Mouse (Mus musculus): ENCODE measurements around the gene Anxa5. TPM values are rescaled to one million over a fixed set of nuclear protein-coding genes. Genes with fewer than 3 reads are reported as not detected.

Gene Anxa5
- polyA plus RNA-seq, 1 experiment from 2014 or later: 291 TPM

DNA sequence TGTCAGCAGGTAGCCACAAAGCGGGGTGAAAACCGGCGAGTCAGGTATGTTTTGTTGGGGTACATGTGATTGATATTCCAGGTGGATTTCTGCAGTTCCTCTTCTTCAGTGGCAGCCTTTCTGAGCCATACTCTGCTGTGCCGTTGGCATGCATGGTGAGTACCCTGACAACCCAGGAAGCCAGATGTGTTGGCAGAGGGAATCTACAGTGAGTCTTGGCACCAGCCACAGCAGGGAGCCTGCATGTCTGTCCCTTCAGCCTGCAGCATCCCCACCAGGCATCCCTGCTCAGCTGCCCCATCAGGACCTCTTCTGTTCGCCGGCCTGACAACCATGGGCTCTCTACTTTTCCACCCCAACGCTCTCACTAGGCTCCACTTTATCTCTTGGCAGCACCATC, 25.9 kb upstream of the Anxa5 start:
- Histone ChIP-seq H3K36me3 (ENCODE audit: control insufficient read depth, insufficient read depth, low read length) (no peaks in the 10 kb centered on the region), H3K4me3 (ENCODE audit: low read length) (no peak overlapping the region), H3K4me2 (ENCODE audit: low read depth, low read length) (no peak overlapping the region), H3K27ac (ENCODE audit: low read length) (no peak overlapping the region), H3K27me3 (replicated peaks; ENCODE audit: control insufficient read depth, insufficient read depth, low read length) (no peaks in the 10 kb centered on the region), H3K4me1 (ENCODE audit: control insufficient read depth, insufficient read depth, low read length) (0 out of 2 replicates have a peak, but pooled peaks cover 2% of the 10 kb centered on the region), H3K9ac (ENCODE audit: low read depth, low read length) (no peak overlapping the region), H3K9me3 (ENCODE audit: control insufficient read depth, low read length) (no peaks in the 10 kb centered on the region)
- WGBS: 76% methylated on average over 7 of the region's 7 CpGs
- no peak for ATAC-seq

DNA sequence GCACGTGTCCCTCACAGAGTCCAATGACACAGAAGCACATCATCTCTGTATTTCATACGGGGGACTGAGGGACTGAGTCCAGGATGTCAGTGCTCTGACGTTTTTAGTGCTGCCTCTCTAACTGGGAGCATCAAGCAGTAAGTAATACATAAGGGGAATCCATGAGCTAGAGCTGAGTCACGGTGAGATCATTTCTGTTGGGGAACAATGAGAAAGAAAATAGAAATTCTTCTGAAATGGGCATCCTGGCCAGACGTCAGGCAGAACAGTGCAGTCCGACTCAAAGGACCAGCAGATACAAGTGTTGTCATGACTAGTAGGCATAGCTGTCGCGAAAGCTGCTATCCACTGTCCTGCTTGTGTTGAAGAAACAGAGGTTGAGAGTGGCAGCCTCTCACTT, 25.3 kb upstream of the Anxa5 start:
- H3K4me2 ChIP-seq (ENCODE audit: low read depth, low read length): no peak overlapping the region
- H3K27me3 ChIP-seq (replicated peaks; ENCODE audit: control insufficient read depth, insufficient read depth, low read length): no peaks in the 10 kb centered on the region
- H3K9me3 ChIP-seq (ENCODE audit: control insufficient read depth, low read length): no peaks in the 10 kb centered on the region
- H3K4me1 ChIP-seq (ENCODE audit: control insufficient read depth, insufficient read depth, low read length): 0 out of 2 replicates have a peak, but pooled peaks cover 2% of the 10 kb centered on the region
- no peak overlapping the region for H3K9ac ChIP-seq (ENCODE audit: low read depth, low read length)
- H3K27ac ChIP-seq (ENCODE audit: low read length): no peak overlapping the region
- ATAC-seq: no peak
- H3K4me3 ChIP-seq (ENCODE audit: low read length): no peak overlapping the region
- no peaks in the 10 kb centered on the region for H3K36me3 ChIP-seq (ENCODE audit: control insufficient read depth, insufficient read depth, low read length)
- 83% methylated on average over 8 of the region's 8 CpGs for WGBS

DNA sequence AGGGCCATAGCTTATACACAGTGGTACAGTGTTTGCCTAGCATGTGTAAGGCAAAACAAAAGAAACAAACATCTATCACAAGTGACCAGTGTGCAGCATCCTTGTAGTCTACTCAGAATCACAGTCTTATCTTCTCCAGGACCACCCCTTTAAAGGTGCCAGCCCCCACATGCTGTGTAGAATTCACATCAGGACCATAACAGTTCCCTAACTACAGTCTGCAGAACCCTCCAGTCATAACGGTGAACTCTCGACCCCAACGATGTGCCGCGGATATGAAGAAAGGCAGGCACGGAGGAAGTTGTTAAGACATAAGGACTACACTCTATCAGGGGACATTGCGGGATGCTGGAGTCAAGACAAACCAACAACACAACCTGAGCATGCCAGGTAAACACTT, 23.7 kb upstream of the Anxa5 start:
- H3K4me3 ChIP-seq (ENCODE audit: low read length): no peak overlapping the region
- no peak overlapping the region for H3K4me2 ChIP-seq (ENCODE audit: low read depth, low read length)
- no peaks in the 10 kb centered on the region for H3K27me3 ChIP-seq (replicated peaks; ENCODE audit: control insufficient read depth, insufficient read depth, low read length)
- no peak for ATAC-seq
- H3K27ac ChIP-seq (ENCODE audit: low read length): no peak overlapping the region
- WGBS: 85% methylated on average over 7 of the region's 7 CpGs
- H3K4me1 ChIP-seq (ENCODE audit: control insufficient read depth, insufficient read depth, low read length): 0 out of 2 replicates have a peak, but pooled peaks cover 2% of the 10 kb centered on the region
- H3K36me3 ChIP-seq (ENCODE audit: control insufficient read depth, insufficient read depth, low read length): no peaks in the 10 kb centered on the region
- H3K9me3 ChIP-seq (ENCODE audit: control insufficient read depth, low read length): no peaks in the 10 kb centered on the region
- no peak overlapping the region for H3K9ac ChIP-seq (ENCODE audit: low read depth, low read length)

DNA sequence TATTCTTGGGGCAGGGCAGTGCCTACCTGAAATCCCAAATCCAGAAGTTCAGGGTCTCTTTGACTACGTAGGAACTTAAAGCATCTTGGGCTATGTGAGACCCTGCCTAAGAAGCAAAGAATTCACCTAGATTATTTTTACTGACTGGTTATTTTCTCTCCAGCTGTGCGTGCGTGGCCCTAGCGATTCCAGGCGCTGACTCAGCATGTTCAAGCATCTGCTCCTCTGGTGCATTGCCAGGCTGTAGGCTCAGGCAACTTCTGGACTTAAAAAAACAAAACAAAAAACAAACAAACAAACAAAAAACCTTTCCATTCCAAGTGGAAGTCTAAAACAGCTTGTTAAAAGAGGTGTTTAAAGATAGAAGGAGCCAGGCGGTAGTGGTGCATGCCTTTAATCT, 22.5 kb upstream of the Anxa5 start:
- WGBS: 87% methylated on average over 6 of the region's 6 CpGs
- no peak for ATAC-seq
- no peaks in the 10 kb centered on the region for H3K9me3 ChIP-seq (ENCODE audit: control insufficient read depth, low read length)
- 0 out of 2 replicates have a peak, but pooled peaks cover 2% of the 10 kb centered on the region for H3K4me1 ChIP-seq (ENCODE audit: control insufficient read depth, insufficient read depth, low read length)
- H3K27me3 ChIP-seq (replicated peaks; ENCODE audit: control insufficient read depth, insufficient read depth, low read length): no peaks in the 10 kb centered on the region
- H3K27ac ChIP-seq (ENCODE audit: low read length): no peak overlapping the region
- no peaks in the 10 kb centered on the region for H3K36me3 ChIP-seq (ENCODE audit: control insufficient read depth, insufficient read depth, low read length)
- H3K4me3 ChIP-seq (ENCODE audit: low read length): no peak overlapping the region
- no peak overlapping the region for H3K9ac ChIP-seq (ENCODE audit: low read depth, low read length)
- no peak overlapping the region for H3K4me2 ChIP-seq (ENCODE audit: low read depth, low read length)

DNA sequence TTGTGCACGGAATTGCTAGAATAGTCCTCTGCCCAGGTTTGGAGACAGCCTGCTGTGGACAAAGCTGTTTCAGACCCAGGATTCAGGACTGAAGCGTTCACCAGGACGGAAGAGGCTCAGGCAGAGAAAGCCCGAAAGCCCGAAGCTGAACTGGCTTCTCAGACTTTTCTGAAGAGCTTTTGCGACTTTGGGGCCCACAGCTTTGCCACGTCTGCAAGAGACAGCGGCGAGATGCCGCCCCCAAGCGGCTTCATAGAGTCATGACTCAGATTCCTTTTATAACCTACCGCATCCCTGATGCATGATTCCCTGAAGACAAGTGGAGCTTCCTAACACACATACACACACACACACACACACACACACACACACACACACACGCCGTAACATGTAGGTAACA, 21.1 kb upstream of the Anxa5 start:
- no peaks in the 10 kb centered on the region for H3K36me3 ChIP-seq (ENCODE audit: control insufficient read depth, insufficient read depth, low read length)
- H3K4me1 ChIP-seq (ENCODE audit: control insufficient read depth, insufficient read depth, low read length): 0 out of 2 replicates have a peak, but pooled peaks cover 2% of the 10 kb centered on the region
- H3K9ac ChIP-seq (ENCODE audit: low read depth, low read length): peak overlapping the region; percentile 41
- H3K4me2 ChIP-seq (ENCODE audit: low read depth, low read length): no peak overlapping the region
- ATAC-seq: 0 out of 2 replicates have a peak, but pooled peaks have one; percentile 48
- WGBS: 14% methylated on average over 14 of the region's 14 CpGs
- no peak overlapping the region for H3K27ac ChIP-seq (ENCODE audit: low read length)
- no peak overlapping the region for H3K4me3 ChIP-seq (ENCODE audit: low read length)
- H3K9me3 ChIP-seq (ENCODE audit: control insufficient read depth, low read length): no peaks in the 10 kb centered on the region
- no peaks in the 10 kb centered on the region for H3K27me3 ChIP-seq (replicated peaks; ENCODE audit: control insufficient read depth, insufficient read depth, low read length)

DNA sequence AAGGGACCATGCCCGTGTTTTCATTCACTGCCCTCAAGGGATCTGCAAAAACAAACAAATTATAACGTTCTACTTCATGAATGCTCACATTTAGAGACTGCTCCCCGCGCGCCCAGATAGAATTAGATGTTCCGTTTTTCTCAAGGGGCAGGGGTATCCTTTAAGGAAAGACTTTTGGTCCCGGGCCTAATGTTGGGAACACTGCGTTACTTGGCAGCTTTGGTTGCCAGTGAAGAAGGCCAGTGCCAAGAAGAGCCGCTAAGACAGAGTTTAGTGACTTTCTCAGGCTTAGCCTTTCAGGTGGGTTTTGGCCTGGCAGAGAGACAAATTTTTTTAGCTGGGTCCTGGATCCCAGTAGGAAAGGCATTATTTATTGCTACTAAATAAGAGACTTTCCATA, 20.6 kb upstream of the Anxa5 start:
- Histone ChIP-seq H3K4me2 (ENCODE audit: low read depth, low read length) (no peak overlapping the region), H3K9me3 (ENCODE audit: control insufficient read depth, low read length) (no peaks in the 10 kb centered on the region), H3K4me1 (ENCODE audit: control insufficient read depth, insufficient read depth, low read length) (0 out of 2 replicates have a peak, but pooled peaks cover 2% of the 10 kb centered on the region), H3K4me3 (ENCODE audit: low read length) (no peak overlapping the region), H3K36me3 (ENCODE audit: control insufficient read depth, insufficient read depth, low read length) (no peaks in the 10 kb centered on the region), H3K27me3 (replicated peaks; ENCODE audit: control insufficient read depth, insufficient read depth, low read length) (no peaks in the 10 kb centered on the region), H3K9ac (ENCODE audit: low read depth, low read length) (no peak overlapping the region), H3K27ac (ENCODE audit: low read length) (no peak overlapping the region)
- WGBS: 85% methylated on average over 9 of the region's 9 CpGs
- no peak for ATAC-seq

DNA sequence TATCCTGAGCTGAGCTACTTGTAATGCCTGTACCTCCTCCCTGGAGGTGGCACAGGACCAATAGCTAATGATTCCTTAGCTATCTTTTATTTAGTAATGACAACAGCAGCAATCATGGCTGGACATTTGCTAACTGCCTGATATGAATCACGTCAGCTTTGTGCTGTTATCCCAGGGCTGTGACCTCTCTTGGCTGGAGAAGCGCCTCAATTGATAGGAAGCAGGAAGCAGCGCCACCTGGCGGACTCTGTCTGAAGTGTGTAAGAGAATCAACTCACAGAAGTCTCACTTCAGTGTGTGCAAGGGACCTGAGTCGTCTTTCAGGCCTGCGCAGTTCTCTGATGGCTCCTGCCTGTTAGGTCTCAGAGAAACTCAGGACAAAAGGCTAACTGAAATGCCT, 19.7 kb upstream of the Anxa5 start:
- peak; percentile 77 for ATAC-seq
- H3K27ac ChIP-seq (ENCODE audit: low read length): no peak overlapping the region
- 0 out of 2 replicates have a peak, but pooled peaks cover 2% of the 10 kb centered on the region for H3K4me1 ChIP-seq (ENCODE audit: control insufficient read depth, insufficient read depth, low read length)
- no peak overlapping the region for H3K4me3 ChIP-seq (ENCODE audit: low read length)
- H3K36me3 ChIP-seq (ENCODE audit: control insufficient read depth, insufficient read depth, low read length): no peaks in the 10 kb centered on the region
- H3K9ac ChIP-seq (ENCODE audit: low read depth, low read length): no peak overlapping the region; the same call in 1 of the 2 replicates
- no peaks in the 10 kb centered on the region for H3K27me3 ChIP-seq (replicated peaks; ENCODE audit: control insufficient read depth, insufficient read depth, low read length)
- peak overlapping the region; percentile 36; the same call in 1 of the 2 replicates for H3K4me2 ChIP-seq (ENCODE audit: low read depth, low read length)
- no peaks in the 10 kb centered on the region for H3K9me3 ChIP-seq (ENCODE audit: control insufficient read depth, low read length)
- WGBS: 10% methylated on average over 6 of the region's 6 CpGs

DNA sequence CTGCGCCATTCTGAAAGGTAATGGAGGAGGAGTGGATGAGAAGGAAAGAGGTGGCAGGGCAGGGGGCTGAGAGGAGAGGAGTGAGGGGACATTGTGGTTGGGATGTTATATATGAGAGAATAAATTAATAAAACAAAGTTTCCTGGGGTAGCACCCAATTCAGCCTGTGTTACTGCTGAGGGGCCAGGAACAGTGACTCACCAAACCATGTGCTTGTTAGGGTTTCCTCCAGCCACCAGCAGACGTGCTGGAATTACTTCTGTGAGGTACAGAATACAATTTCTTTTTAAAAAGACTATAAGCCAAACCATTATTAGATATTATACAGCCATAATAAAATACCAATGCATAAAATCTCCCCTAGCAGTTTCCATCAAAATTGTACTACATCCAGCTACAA, 18.9 kb upstream of the Anxa5 start:
- Histone ChIP-seq H3K27ac (ENCODE audit: low read length) (no peak overlapping the region), H3K4me2 (ENCODE audit: low read depth, low read length) (no peak overlapping the region), H3K4me1 (ENCODE audit: control insufficient read depth, insufficient read depth, low read length) (0 out of 2 replicates have a peak, but pooled peaks cover 2% of the 10 kb centered on the region), H3K27me3 (replicated peaks; ENCODE audit: control insufficient read depth, insufficient read depth, low read length) (no peaks in the 10 kb centered on the region), H3K9ac (ENCODE audit: low read depth, low read length) (no peak overlapping the region), H3K9me3 (ENCODE audit: control insufficient read depth, low read length) (no peaks in the 10 kb centered on the region), H3K36me3 (ENCODE audit: control insufficient read depth, insufficient read depth, low read length) (no peaks in the 10 kb centered on the region), H3K4me3 (ENCODE audit: low read length) (no peak overlapping the region)
- WGBS: 86% methylated on average over 2 of the region's 2 CpGs
- ATAC-seq: no peak

DNA sequence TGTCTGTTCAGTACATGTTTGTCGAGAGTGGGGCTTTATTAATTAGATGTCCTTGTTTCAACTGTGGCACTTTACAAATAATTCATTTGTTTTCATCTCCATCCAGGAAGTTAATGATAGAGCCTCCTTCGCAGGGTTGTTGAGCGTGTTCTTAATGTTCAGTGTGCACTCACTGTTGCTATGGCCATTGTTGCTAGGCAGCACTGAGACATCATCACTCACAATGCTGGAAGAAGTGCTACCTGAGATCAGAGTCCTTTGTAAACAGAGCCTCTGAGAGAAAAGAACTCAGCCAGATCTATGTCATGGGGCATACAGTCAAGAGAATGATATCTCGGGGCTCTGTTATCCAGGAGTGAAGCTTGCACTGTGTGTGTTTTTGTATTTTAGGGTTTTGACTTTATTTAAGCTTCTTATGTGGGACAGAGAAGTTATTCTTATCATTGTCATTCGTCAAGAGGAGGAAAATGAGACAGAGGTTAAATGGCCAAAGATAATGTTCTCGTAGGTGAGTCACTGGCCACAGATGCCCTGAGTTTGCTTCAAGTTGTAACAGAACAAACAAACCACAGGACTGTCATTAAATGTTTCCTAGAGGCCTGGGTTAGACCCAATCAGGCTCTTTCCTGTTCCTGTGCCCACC, 18.1 kb upstream of the Anxa5 start:
- Histone ChIP-seq H3K27ac (ENCODE audit: low read length) (no peak overlapping the region), H3K4me2 (ENCODE audit: low read depth, low read length) (no peak overlapping the region), H3K4me1 (ENCODE audit: control insufficient read depth, insufficient read depth, low read length) (0 out of 2 replicates have a peak, but pooled peaks cover 2% of the 10 kb centered on the region)

More for the DNA sequence above, 18.1 kb upstream of the Anxa5 start:
- WGBS: 44% methylated on average over 6 of the region's 6 CpGs
- H3K9ac ChIP-seq (ENCODE audit: low read depth, low read length): no peak overlapping the region
- no peaks in the 10 kb centered on the region for H3K27me3 ChIP-seq (replicated peaks; ENCODE audit: control insufficient read depth, insufficient read depth, low read length)
- ATAC-seq: no peak
- H3K4me3 ChIP-seq (ENCODE audit: low read length): no peak overlapping the region
- no peaks in the 10 kb centered on the region for H3K36me3 ChIP-seq (ENCODE audit: control insufficient read depth, insufficient read depth, low read length)
- no peaks in the 10 kb centered on the region for H3K9me3 ChIP-seq (ENCODE audit: control insufficient read depth, low read length)

Measured in intestine, embryonic 16.5 days (tissue).